Mouse (Mus musculus): ENCODE results near the gene Map3k5. TPM values are rescaled to one million over a fixed set of nuclear protein-coding genes. Genes with fewer than 3 reads are reported as not detected.

The Map3k5 gene
- polyA plus RNA-seq, 1 experiment: 12.1 TPM

GRCm38 (mm10) chr10:20018806-20019205, 84.5 kb downstream of the Map3k5 start:
- TF ChIP-seq POLR2A (IDR thresholded peaks at IDR 0.05; ENCODE audit: borderline replicate concordance, insufficient read depth, low read length): no peak
- no peak for TF ChIP-seq CTCF (IDR thresholded peaks at IDR 0.05; ENCODE audit: borderline replicate concordance, insufficient read depth, low read depth, low read length)
- 10% methylated on average over 3 of the region's 3 CpGs for WGBS
- DNase-seq: peak in 1 of 2 experiments; percentile 43

GRCm38 (mm10) chr10:20021256-20021655, 87.0 kb downstream of the Map3k5 start:
- no peaks in the 10 kb centered on the region for H3K27me3 ChIP-seq (ENCODE audit: control insufficient read depth, insufficient read depth, low read length)
- no peak for DNase-seq
- no peak overlapping the region for H3K27ac ChIP-seq (ENCODE audit: insufficient read depth, low read length)
- H3K4me1 ChIP-seq (ENCODE audit: control insufficient read depth, insufficient read depth, low read length): peaks cover 26% of the 10 kb centered on the region
- TF ChIP-seq CTCF (IDR thresholded peaks at IDR 0.05; ENCODE audit: borderline replicate concordance, insufficient read depth, low read depth, low read length): no peak
- no peak for TF ChIP-seq POLR2A (IDR thresholded peaks at IDR 0.05; ENCODE audit: borderline replicate concordance, insufficient read depth, low read length)
- H3K4me3 ChIP-seq (replicated peaks; ENCODE audit: insufficient read depth, low read depth, low read length): no peak overlapping the region
- WGBS: 95% methylated on average over 6 of the region's 6 CpGs

More at GRCm38 (mm10) chr10:20018806-20019205, 84.5 kb downstream of the Map3k5 start:
- Histone ChIP-seq H3K4me1 (ENCODE audit: control insufficient read depth, insufficient read depth, low read length) (peaks cover 26% of the 10 kb centered on the region), H3K27me3 (ENCODE audit: control insufficient read depth, insufficient read depth, low read length) (no peaks in the 10 kb centered on the region), H3K4me3 (replicated peaks; ENCODE audit: insufficient read depth, low read depth, low read length) (peak overlapping the region; percentile 31), H3K27ac (ENCODE audit: insufficient read depth, low read length) (peak overlapping the region; percentile 68)

- DNase-seq: no peak
- Histone ChIP-seq H3K27ac (ENCODE audit: insufficient read depth, low read length) (peak overlapping the region; percentile 44; the same call in 1 of the 2 replicates), H3K4me1 (ENCODE audit: control insufficient read depth, insufficient read depth, low read length) (peaks cover 26% of the 10 kb centered on the region), H3K27me3 (ENCODE audit: control insufficient read depth, insufficient read depth, low read length) (no peaks in the 10 kb centered on the region), H3K4me3 (replicated peaks; ENCODE audit: insufficient read depth, low read depth, low read length) (no peak overlapping the region)
- 83% methylated on average over 15 of the region's 15 CpGs for WGBS
- TF ChIP-seq POLR2A (IDR thresholded peaks at IDR 0.05; ENCODE audit: borderline replicate concordance, insufficient read depth, low read length): no peak
Measured at GRCm38 (mm10) chr10:20021670-20022468, 87.6 kb downstream of the Map3k5 start.

- TF ChIP-seq CTCF (IDR thresholded peaks at IDR 0.05; ENCODE audit: borderline replicate concordance, insufficient read depth, low read depth, low read length) (no peak), POLR2A (IDR thresholded peaks at IDR 0.05; ENCODE audit: borderline replicate concordance, insufficient read depth, low read length) (no peak)
- peak; percentile 36 to 56 for DNase-seq
- peaks cover 23% of the 10 kb centered on the region for H3K4me1 ChIP-seq (ENCODE audit: control insufficient read depth, insufficient read depth, low read length)
- no peaks in the 10 kb centered on the region for H3K27me3 ChIP-seq (ENCODE audit: control insufficient read depth, insufficient read depth, low read length)
- 25% methylated on average over 10 of the region's 10 CpGs for WGBS
- peak overlapping the region; percentile 44 for H3K27ac ChIP-seq (ENCODE audit: insufficient read depth, low read length)
- H3K4me3 ChIP-seq (replicated peaks; ENCODE audit: insufficient read depth, low read depth, low read length): no peak overlapping the region
Measured at GRCm38 (mm10) chr10:20022608-20023340, 88.5 kb downstream of the Map3k5 start.

GRCm38 (mm10) chr10:20023524-20023923, 89.3 kb downstream of the Map3k5 start:
- H3K4me1 ChIP-seq (ENCODE audit: control insufficient read depth, insufficient read depth, low read length): peaks cover 20% of the 10 kb centered on the region
- peak overlapping the region; percentile 17; the same call in 1 of the 2 replicates for H3K27ac ChIP-seq (ENCODE audit: insufficient read depth, low read length)
- H3K27me3 ChIP-seq (ENCODE audit: control insufficient read depth, insufficient read depth, low read length): no peaks in the 10 kb centered on the region
- TF ChIP-seq CTCF (IDR thresholded peaks at IDR 0.05; ENCODE audit: borderline replicate concordance, insufficient read depth, low read depth, low read length) (peak; percentile 28; the same call in 1 of the 2 replicates), POLR2A (IDR thresholded peaks at IDR 0.05; ENCODE audit: borderline replicate concordance, insufficient read depth, low read length) (no peak)
- WGBS: 10% methylated on average over 10 of the region's 10 CpGs
- H3K4me3 ChIP-seq (replicated peaks; ENCODE audit: insufficient read depth, low read depth, low read length): no peak overlapping the region
- DNase-seq: peak; percentile 89 to 92

GRCm38 (mm10) chr10:20024891-20025290, 90.6 kb downstream of the Map3k5 start:
- Histone ChIP-seq H3K27me3 (ENCODE audit: control insufficient read depth, insufficient read depth, low read length) (no peaks in the 10 kb centered on the region), H3K4me1 (ENCODE audit: control insufficient read depth, insufficient read depth, low read length) (peaks cover 16% of the 10 kb centered on the region), H3K27ac (ENCODE audit: insufficient read depth, low read length) (no peak overlapping the region), H3K4me3 (replicated peaks; ENCODE audit: insufficient read depth, low read depth, low read length) (no peak overlapping the region)
- TF ChIP-seq POLR2A (IDR thresholded peaks at IDR 0.05; ENCODE audit: borderline replicate concordance, insufficient read depth, low read length): no peak
- TF ChIP-seq CTCF (IDR thresholded peaks at IDR 0.05; ENCODE audit: borderline replicate concordance, insufficient read depth, low read depth, low read length): no peak
- 96% methylated on average over 10 of the region's 10 CpGs for WGBS
- no peak for DNase-seq

- no peak for TF ChIP-seq POLR2A (IDR thresholded peaks at IDR 0.05; ENCODE audit: borderline replicate concordance, insufficient read depth, low read length)
- no peak for TF ChIP-seq CTCF (IDR thresholded peaks at IDR 0.05; ENCODE audit: borderline replicate concordance, insufficient read depth, low read depth, low read length)
- 92% methylated on average over 12 of the region's 12 CpGs for WGBS
- H3K4me3 ChIP-seq (replicated peaks; ENCODE audit: insufficient read depth, low read depth, low read length): no peak overlapping the region
- no peaks in the 10 kb centered on the region for H3K27me3 ChIP-seq (ENCODE audit: control insufficient read depth, insufficient read depth, low read length)
- no peak overlapping the region for H3K27ac ChIP-seq (ENCODE audit: insufficient read depth, low read length)
- DNase-seq: no peak
- H3K4me1 ChIP-seq (ENCODE audit: control insufficient read depth, insufficient read depth, low read length): peaks cover 16% of the 10 kb centered on the region
Measured at GRCm38 (mm10) chr10:20025781-20026520, 91.7 kb downstream of the Map3k5 start.

All from cerebellum, adult 2 months (tissue).